Mouse (Mus musculus) liver, embryonic 15.5 days (tissue): Measurements from ENCODE around the gene Eif1ax. TPM values are rescaled to one million over a fixed set of nuclear protein-coding genes. Genes with fewer than 3 reads are reported as not detected.

Experiments
- ATAC-seq: fragments of 200-750 bp; cut with Nextera tagmentation; 2 replicates; pipeline ENCODE4 v1.8.0; 2017; ENCODE audit warnings: moderate number of reproducible peaks, mild to moderate bottlenecking, moderate library complexity; ENCODE audit not compliant: insufficient read depth
- H3K27ac ChIP-seq: fragments of 300-500 bp; sonication (generic); replicated peaks from 2 replicates; pipeline ENCODE4 v1.5.1; 2015; ENCODE audit warnings: mild to moderate bottlenecking, inconsistent platforms
- H3K27me3 ChIP-seq: fragments of 300-500 bp; sonication (generic); 2 replicates; pipeline ENCODE4 v1.6.1; 2015; ENCODE audit warnings: mild to moderate bottlenecking, inconsistent platforms
- H3K36me3 ChIP-seq: fragments of 300-500 bp; sonication (generic); replicated peaks from 2 replicates; pipeline ENCODE4 v1.6.1; 2015; ENCODE audit warnings: moderate library complexity, mild to moderate bottlenecking, inconsistent platforms
- H3K4me1 ChIP-seq: fragments of 300-500 bp; sonication (generic); replicated peaks from 2 replicates; pipeline ENCODE4 v1.6.1; 2015; ENCODE audit warnings: inconsistent platforms
- H3K4me2 ChIP-seq: fragments of 300-500 bp; sonication (generic); 2 replicates; pipeline ENCODE4 v1.6.1; 2015; ENCODE audit warnings: moderate library complexity, mild to moderate bottlenecking, inconsistent platforms
- H3K4me3 ChIP-seq: fragments of 300-500 bp; sonication (generic); replicated peaks from 2 replicates; pipeline ENCODE4 v1.5.1; 2015; ENCODE audit warnings: mild to moderate bottlenecking, inconsistent platforms
- H3K9ac ChIP-seq: fragments of 300-500 bp; sonication (generic); 2 replicates; pipeline ENCODE4 v1.6.1; 2015; ENCODE audit warnings: moderate library complexity, mild to moderate bottlenecking, inconsistent platforms
- H3K9me3 ChIP-seq: fragments of 300-500 bp; sonication (generic); replicated peaks from 2 replicates; pipeline ENCODE4 v1.6.1; 2016; ENCODE audit warnings: inconsistent platforms
- WGBS: fragments of 180-500 bp; shearing (Covaris S2); methylation state at CpG from one replicate; pipeline ENCODE4 v1.1.7; 2015; ENCODE audit warnings: mixed read lengths; ENCODE audit not compliant: insufficient replicate concordance; 5-methylcytosine and 5-hydroxymethylcytosine counted together
- polyA plus RNA-seq: library from polyadenylated mRNA; unstranded; fragments of >200 nt; fragmentation: Nextera tagmentation; extraction: Ambion mirVana; gene quantifications from 2 replicates; pipeline ENCODE4 v1.2.1, GENCODE M21; 2015

Gene Eif1ax
- 55.9 and 69.0 TPM in 2 replicates for polyA plus RNA-seq

DNA sequence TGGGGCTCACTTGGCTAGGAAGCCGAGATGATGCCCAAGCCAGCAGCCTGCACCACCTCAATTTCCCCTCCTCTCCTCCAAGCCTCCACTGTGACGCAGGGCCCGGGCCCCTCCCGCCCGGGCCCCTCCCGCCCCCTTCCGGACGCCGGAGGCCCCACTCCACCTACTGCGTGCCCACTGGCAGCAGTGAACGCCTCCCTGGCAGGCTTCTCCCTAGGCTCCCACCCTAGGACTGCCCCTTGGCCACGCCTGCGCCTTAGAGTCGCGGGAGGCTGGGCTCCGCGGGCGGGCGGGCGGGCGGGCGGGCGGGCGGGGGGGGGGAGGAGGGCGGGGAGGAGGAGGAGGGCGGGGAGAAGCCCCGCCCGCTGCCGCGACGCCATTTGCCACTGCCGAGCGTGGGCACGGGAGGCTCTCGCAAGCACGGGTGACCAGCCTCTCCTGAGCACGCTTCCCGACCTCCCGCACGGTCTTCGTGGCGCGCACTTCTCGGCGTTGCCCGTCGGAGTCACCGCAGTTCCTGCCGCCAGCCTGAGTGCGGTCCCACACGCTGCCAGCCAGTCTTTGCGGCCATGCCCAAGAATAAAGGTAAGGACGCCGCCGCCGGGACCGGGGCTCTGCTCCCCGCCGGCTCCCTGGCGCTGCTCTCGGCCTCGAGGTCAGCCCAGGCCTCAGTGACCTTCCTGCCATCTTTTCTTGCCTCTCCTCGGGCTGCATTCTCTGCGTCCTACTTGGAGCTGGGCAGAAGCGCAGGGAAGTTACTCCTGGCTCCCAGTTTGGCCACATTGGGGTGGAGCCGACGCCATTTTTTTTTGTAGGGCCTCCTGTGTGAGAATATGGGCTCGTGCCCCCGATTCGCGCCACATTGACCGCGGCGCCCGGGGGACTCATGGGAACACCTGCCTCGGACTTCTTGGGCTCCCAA lies at the start of gene Eif1ax:
Gene Eif1ax (plus strand): TSS at position 348 of the 922 bp plus-strand sequence.
- Histone ChIP-seq H3K4me2 (peak within 1 kb of the TSS; percentile 65), H3K4me3 (peak within 1 kb of the TSS; percentile 81), H3K27me3 (no peaks in the 10 kb centered on the region; the same call in 1 of the 2 replicates), H3K9ac (peak within 1 kb of the TSS; percentile 72), H3K4me1 (peaks cover 19% of the 10 kb centered on the region; the same call in 1 of the 2 replicates), H3K36me3 (peaks cover 9% of the 10 kb centered on the region), H3K9me3 (no peaks in the 10 kb centered on the region), H3K27ac (peak within 1 kb of the TSS; percentile 76)
- ATAC-seq: peak; percentile 100
- WGBS: 21% methylated on average over 53 of the region's 76 CpGs

DNA sequence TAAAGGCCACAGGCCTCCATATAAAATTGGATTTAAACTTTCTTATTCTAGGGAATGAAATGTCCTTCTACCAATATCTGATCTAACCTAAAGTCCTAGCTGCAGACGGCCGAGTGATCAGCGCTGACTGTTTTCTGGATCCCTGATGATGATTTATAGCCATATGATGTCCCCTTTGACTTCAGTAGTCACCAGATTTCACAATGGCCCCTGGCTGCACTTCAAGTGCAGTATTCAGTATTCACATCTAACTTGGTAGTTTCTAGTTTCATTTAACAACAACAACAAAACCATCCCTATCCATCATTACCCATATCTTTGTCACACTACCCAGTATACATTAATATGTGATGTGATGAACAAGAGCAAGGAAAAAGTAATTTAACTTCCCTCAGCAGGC lies 7.5 kb upstream of the Eif1ax start:
- Histone ChIP-seq H3K27ac (no peak overlapping the region), H3K9ac (no peak overlapping the region), H3K4me2 (no peak overlapping the region), H3K27me3 (no peaks in the 10 kb centered on the region; the same call in 1 of the 2 replicates), H3K9me3 (no peaks in the 10 kb centered on the region), H3K4me3 (no peak overlapping the region), H3K4me1 (no peaks in the 10 kb centered on the region), H3K36me3 (0 out of 2 replicates have a peak, but pooled peaks cover 8% of the 10 kb centered on the region)
- no peak for ATAC-seq
- WGBS: 83% methylated on average over 3 of the region's 3 CpGs

DNA sequence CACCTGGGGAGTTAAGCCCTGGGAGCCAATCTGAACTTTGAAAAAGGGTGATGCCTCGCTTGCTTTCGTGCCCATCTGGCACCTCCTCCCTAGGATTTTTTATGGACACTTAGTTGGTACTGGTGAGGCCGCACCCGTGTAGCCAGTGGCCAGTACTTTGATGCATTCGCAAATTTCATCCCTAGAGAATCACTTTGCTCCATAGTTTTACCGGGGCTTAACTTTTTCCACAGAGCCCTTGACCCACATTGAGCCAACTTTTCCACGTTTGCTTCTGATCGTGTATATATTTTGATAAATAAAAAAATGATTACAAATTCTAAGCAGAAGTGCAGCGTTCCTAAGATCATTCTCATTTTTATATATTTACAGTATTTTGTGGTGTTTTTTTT lies 771 bp downstream of the Eif1ax start:
- Histone ChIP-seq H3K4me1 (peaks cover 19% of the 10 kb centered on the region; the same call in 1 of the 2 replicates), H3K9me3 (no peaks in the 10 kb centered on the region), H3K4me3 (peak overlapping the region; percentile 81), H3K27ac (peak overlapping the region; percentile 71), H3K36me3 (peaks cover 14% of the 10 kb centered on the region), H3K4me2 (peak overlapping the region; percentile 65), H3K27me3 (no peaks in the 10 kb centered on the region; the same call in 1 of the 2 replicates), H3K9ac (peak overlapping the region; percentile 72)
- ATAC-seq: no peak
- WGBS: 21% methylated on average over 9 of the region's 9 CpGs

DNA sequence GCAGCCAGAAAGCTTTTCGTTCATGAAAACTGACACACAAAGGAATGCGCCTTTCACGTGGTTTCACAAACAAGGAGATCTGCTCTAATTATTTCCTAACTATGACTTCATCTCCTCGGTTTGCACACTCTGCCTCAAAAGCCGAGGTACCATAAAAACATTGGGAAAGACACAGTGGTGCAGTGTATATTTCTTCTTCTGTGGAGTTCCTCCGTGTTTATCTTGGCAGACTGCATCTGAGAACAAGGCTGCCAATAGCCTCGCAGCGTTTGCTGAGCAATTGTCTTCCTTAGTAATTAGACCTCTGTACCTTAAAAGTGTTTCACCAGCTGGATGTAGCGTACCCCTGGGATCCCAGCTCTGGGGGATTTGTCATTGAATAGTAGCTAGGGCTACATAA lies 15.1 kb downstream of the Eif1ax start:
- H3K36me3 ChIP-seq: peaks cover 27% of the 10 kb centered on the region
- ATAC-seq: no peak
- no peaks in the 10 kb centered on the region for H3K4me1 ChIP-seq
- no peak overlapping the region for H3K9ac ChIP-seq
- no peak overlapping the region for H3K4me3 ChIP-seq
- no peak overlapping the region for H3K27ac ChIP-seq
- no peaks in the 10 kb centered on the region for H3K27me3 ChIP-seq
- no peaks in the 10 kb centered on the region for H3K9me3 ChIP-seq
- 82% methylated on average over 9 of the region's 9 CpGs for WGBS
- H3K4me2 ChIP-seq: no peak overlapping the region

DNA sequence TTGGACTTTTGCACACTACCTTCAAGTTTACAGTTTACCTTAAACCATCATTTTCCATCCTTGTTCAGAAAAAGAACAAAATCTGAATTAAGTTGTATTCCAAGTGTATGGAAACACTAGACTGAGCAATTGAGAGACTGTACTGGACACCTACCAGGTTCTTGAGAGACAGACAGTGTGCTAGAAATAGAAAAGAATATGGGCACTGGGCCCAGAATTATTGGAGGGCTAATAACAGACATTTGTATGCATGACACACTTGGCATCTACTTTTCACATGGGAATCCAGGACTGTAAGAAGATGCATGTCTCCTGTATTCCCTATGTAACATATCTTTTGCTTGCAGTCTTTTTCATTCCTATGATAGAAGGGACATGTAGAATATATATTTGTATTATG lies 17.0 kb downstream of the Eif1ax start:
- no peak for ATAC-seq
- H3K27ac ChIP-seq: no peak overlapping the region
- no peak overlapping the region for H3K4me2 ChIP-seq

DNA sequence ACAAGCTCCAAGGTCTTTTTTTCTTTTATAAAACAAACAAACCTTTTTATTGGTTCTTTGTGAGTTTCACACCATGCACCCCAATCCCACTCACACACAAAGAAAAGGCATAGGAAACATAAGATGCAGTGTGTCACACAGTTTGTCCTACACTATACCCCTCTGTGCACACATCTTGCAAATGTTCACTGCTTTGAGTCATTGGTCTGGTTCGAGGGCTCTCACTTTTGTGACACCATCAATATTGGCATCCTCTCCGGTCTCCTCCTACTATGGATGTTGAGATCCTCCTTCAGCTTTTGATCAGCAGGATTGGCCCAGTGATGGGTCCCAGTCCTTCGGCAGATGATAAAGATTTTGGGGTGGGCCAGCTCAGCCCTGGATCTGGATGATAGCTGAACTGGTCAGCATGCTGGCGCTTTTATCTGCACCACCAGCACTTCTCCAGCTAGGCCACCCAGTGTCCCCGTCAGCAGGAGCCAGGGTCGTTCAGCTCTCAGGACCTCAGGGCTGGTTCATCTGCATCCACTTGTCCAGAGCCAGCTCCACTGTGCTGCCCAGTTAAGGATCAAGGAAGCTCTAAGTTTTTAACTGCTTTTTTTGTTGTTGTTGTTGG lies 18.5 kb downstream of the Eif1ax start:
- Histone ChIP-seq H3K4me3 (no peak overlapping the region), H3K9ac (no peak overlapping the region), H3K27me3 (no peaks in the 10 kb centered on the region), H3K36me3 (peaks cover 16% of the 10 kb centered on the region), H3K9me3 (no peaks in the 10 kb centered on the region), H3K4me1 (no peaks in the 10 kb centered on the region), H3K4me2 (no peak overlapping the region), H3K27ac (no peak overlapping the region)
- ATAC-seq: no peak; the same call in 1 of the 2 replicates
- WGBS: 43% methylated on average over 6 of the region's 6 CpGs

More for the DNA sequence above, 17.0 kb downstream of the Eif1ax start:
- no peaks in the 10 kb centered on the region for H3K4me1 ChIP-seq
- H3K9me3 ChIP-seq: no peaks in the 10 kb centered on the region
- H3K4me3 ChIP-seq: no peak overlapping the region
- H3K9ac ChIP-seq: no peak overlapping the region
- H3K36me3 ChIP-seq: peaks cover 18% of the 10 kb centered on the region
- H3K27me3 ChIP-seq: no peaks in the 10 kb centered on the region

DNA sequence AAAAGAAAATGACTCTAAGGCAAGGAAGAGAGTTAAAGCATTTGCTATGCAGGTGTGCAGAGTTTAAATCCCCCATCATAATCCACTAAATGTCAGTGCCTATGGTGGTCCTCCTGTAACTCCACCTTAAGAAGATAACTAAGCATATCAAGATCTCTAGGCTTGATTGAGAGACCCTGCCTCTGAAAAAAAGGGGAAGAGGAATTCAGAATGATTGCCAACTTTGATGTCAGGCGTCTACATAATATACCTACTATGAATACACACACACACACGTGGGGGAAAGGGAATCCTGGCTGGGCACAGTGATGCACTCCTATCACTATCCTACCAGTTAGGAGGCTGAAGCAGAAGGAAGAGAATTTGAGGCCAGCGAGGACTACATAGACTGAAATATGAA lies 19.3 kb downstream of the Eif1ax start:
- Histone ChIP-seq H3K4me1 (no peaks in the 10 kb centered on the region), H3K27ac (no peak overlapping the region), H3K27me3 (no peaks in the 10 kb centered on the region), H3K4me2 (no peak overlapping the region), H3K4me3 (no peak overlapping the region), H3K9me3 (no peaks in the 10 kb centered on the region), H3K9ac (no peak overlapping the region), H3K36me3 (peaks cover 8% of the 10 kb centered on the region)
- WGBS: 39% methylated on average over 3 of the region's 3 CpGs
- ATAC-seq: no peak

DNA sequence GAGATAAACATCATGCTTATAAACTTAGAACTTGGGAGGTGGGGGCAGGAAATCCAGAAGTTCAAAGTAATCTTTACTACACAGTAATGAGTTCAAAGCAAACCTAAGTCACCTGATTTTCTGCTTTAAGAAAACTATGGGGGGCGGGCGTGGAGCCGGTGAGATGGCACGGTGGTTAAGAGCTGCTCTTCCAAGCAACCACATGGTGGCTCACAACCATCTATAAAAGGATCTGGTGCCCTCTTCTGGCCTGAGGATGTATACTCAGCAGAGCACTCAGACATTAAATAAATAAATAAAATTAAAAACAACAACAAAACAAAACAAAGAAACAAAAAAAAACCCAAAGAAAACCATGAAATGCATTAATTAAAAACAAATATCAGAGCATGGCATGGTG lies 37.3 kb downstream of the Eif1ax start:
- H3K9me3 ChIP-seq: no peaks in the 10 kb centered on the region
- H3K4me2 ChIP-seq: no peak overlapping the region
- no peak overlapping the region for H3K9ac ChIP-seq
- ATAC-seq: no peak
- WGBS: 20% methylated on average over 4 of the region's 4 CpGs
- peaks cover 14% of the 10 kb centered on the region for H3K27me3 ChIP-seq
- no peak overlapping the region for H3K27ac ChIP-seq
- no peaks in the 10 kb centered on the region for H3K36me3 ChIP-seq
- no peak overlapping the region for H3K4me3 ChIP-seq
- H3K4me1 ChIP-seq: no peaks in the 10 kb centered on the region

DNA sequence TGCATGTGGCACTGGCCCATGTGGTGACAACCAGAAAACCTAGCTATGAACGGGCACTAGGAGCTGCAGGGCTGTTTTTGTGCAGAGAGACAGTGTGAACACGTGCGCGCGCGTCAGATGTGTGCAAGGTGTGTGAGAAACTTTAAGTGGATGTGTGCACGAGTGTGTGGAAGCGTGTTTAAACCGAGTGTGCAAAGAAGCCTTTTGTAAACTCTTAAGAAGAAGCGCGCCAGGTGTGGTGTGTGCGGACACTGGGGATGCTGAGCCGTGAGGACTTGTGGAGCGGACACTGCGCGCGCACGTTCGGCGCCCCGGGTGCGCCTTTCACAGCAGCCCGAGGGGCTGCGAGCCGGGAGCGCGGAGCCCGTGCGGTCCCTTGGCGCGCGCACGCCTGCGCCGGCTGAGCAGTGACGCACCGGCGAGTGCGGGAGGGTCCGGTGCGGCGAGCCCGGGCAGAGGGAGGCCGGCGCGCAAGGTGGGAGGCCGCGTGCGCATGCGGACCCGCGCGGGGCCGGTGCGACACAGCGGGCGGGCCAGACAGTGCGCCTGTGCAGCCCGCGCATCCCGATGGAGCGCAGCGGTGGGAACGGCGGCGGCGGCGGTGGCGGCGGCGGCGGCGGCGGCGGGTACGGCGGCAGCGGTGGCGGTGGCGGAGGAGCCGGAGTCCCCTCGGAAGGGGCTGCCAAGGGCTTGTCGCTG lies 42.3 kb downstream of the Eif1ax start, which contains the start of gene Map7d2:
Gene Map7d2 (plus strand): TSS at position 443 of the 699 bp plus-strand sequence.
- 10% methylated on average over 82 of the region's 83 CpGs for WGBS
- H3K9ac ChIP-seq: no peak within 1 kb of the TSS
- 0 out of 2 replicates have a peak, but pooled peaks have one; percentile 22 for ATAC-seq

DNA sequence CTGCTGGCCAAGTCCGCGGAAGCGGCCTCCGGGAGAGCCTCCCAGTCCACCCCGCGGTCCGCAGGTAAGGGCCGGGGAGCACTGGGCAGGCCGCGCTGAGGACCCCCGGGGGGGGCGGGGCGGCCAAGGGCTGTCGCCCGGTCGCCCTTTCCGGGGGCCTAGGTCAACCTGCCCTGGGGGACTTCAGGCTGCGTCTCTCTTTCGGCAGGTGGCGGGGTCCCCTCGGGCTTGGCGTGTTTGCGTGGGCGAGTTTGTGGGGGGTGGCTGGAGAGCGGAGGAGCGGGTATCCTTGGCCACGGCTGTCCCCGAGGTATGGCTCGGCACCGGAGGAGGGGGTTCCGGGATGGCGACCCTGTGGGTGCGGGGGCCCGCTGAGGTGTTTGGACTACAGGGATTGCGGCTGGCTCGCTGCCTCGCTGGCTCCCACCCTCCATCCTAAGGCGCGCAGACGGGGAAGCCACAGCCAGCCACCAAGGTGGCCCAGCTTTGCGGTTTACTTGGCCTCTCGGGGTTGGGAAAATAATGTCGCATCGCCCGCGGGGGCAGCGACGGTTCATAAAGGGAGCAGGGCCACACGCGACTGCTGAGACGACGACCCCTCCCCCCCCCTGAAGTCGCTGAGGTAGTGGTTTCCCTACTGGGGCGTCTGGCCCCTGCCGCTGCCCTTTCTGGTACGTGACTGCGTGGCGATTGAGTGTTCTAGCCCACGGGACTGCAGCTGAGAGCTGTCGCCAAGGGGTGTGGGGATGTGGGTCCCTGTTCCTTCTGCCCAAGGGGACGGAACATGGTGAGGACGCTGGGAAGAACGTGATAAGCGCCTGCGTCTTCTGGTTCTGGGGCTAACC lies 43.1 kb downstream of the Eif1ax start:
- no peaks in the 10 kb centered on the region; the same call in 1 of the 2 replicates for H3K4me1 ChIP-seq
- H3K4me2 ChIP-seq: peak overlapping the region; percentile 72
- H3K27me3 ChIP-seq: peaks cover 54% of the 10 kb centered on the region
- no peak overlapping the region for H3K27ac ChIP-seq
- H3K9me3 ChIP-seq: no peaks in the 10 kb centered on the region
- 14% methylated on average over 54 of the region's 65 CpGs for WGBS
- ATAC-seq: no peak
- H3K9ac ChIP-seq: no peak overlapping the region
- no peaks in the 10 kb centered on the region for H3K36me3 ChIP-seq
- peak overlapping the region; percentile 48 for H3K4me3 ChIP-seq

More for the DNA sequence above, 42.3 kb downstream of the Eif1ax start, which contains the start of gene Map7d2:
- H3K27me3 ChIP-seq: peaks cover 54% of the 10 kb centered on the region
- H3K9me3 ChIP-seq: no peaks in the 10 kb centered on the region
- no peak within 1 kb of the TSS for H3K27ac ChIP-seq
- H3K4me1 ChIP-seq: no peaks in the 10 kb centered on the region; the same call in 1 of the 2 replicates
- H3K4me3 ChIP-seq: peak within 1 kb of the TSS; percentile 48
- no peaks in the 10 kb centered on the region for H3K36me3 ChIP-seq
- H3K4me2 ChIP-seq: peak within 1 kb of the TSS; percentile 72
